Mouse (Mus musculus): ENCODE measurements around the gene Gm13889. TPM values are rescaled to one million over a fixed set of nuclear protein-coding genes. Genes with fewer than 3 reads are reported as not detected.

Gene Gm13889
- total RNA-seq, 2 experiments from 2014 or later = 8.4 to 9.7 TPM

DNA sequence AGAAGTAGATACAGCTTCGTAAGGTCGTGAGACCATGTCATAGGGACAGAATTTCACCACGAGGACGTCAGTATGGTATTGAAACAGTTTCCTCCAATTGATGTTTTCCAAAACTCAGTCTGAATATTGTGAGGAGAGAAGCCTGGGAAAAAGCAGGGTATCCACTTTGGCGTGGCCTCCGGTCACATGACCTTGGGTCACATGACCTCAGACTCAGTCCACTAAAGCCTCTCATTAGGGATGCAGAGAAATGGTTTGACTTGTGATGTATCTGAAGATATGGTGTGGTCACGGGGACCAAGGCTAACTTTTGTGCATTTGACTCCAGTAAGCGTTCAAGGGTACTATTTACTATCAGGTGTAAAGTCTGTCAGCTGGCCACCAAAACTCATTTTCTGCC is 2.3 kb upstream of the Gm13889 start:
- intact Hi-C loops (cut with DNase I) = loop anchor here (5.0 kb wide), 1 partner anchor 52 kb away; no protein-coding TSS in a partner anchor

DNA sequence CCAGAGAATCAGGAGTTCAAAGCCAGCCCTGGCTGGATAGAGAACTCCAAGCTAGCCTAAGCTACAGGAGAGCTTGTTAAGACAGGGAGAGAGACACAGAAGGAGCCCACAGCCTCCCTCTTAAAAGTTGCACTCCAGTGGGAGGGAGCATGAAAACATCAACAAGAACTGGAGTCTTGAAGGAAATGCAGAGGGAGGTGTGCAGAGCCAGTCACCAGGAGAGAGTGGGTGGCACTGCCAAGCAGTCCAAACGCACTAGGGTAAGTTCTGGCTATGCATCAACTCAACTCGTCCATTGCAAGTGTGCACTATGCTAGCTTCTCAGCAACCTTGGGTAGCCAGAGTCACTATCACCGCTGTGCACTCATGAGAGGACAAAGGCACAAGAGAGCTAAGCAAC is 1.2 kb upstream of the Gm13889 start:
- intact Hi-C loops (cut with DNase I) = loop anchor here (5.0 kb wide), 1 partner anchor 51 kb away; no protein-coding TSS in a partner anchor
- DNase-seq = no peak

More for the DNA sequence above, 2.3 kb upstream of the Gm13889 start:
- no peak for DNase-seq

DNA sequence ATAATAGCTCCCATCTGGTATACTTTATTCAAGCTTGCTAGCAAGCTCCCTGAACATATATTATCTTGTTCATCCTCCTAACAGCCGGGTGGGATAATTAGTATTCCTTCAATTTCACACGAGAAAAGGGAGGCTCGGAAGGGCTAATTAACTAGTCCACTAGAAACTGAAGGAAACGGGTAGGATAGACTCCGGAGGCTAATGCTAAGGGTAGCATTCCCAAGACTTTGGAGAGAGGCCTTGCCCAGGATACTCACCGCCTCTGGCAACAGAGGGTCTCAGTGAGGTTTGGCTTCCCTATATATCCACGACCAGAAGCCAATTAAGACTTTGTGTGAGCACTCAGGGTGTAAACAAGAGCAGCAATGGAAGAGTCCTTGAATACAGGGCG is 779 bp upstream of the Gm13889 start:
- intact Hi-C loops (cut with DNase I) = loop anchor here (2.0 to 5.0 kb wide), 3 partner anchors 43 to 83 kb away; no protein-coding TSS in a partner anchor
- no peak for DNase-seq

DNA sequence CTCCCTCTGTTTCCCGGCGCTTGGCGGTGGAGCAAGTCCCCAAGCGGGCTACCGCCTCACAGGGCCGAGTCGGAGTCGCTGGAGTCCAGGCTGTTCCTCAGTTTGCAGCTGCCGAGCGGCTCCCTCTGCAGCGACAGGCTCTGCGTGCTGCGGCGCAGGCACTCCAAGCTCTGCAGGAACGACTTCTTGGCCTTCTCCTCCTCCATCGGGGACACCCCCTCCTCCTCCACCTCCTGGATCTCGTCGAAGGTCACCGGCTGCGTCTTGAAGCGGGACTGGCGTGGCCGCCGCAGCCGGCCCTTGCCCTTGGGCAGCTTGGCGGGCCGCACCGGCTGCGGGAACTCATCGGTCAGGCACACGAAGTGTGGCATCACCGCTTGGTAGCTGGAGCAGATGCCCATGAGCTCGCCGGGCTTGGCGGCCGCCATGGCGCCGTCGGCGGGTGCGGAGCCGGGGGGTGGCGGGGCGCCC is 635 bp downstream of the Gm13889 start:
- intact Hi-C loops (cut with DNase I) = loop anchor here (2.0 to 5.0 kb wide), 3 partner anchors 44 to 82 kb away; no protein-coding TSS in a partner anchor
- peak; percentile 50 to 67 for DNase-seq

DNA sequence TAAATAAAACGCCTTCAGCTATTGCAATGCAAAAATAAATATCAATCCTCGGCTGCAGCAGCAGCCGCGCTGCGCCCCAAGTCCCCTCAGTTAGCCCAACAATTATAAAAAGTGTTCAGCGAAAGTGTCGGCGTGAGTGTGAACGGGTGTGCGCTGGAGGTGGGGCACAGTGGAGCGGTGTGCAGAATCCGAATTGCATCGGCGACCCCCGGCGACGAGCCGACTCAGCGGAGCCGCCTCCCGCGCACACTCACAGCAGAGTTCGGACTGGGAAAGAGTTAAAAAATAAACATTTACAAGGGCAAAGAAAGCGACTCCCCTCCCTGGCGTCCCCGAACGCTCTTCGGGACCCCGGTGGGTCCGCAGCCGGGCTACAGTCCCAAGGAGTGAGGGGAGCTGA is 1.1 kb downstream of the Gm13889 start:
- DNase-seq = no peak
- intact Hi-C loops (cut with DNase I) = loop anchor here (2.0 to 5.0 kb wide), 3 partner anchors 45 to 81 kb away; no protein-coding TSS in a partner anchor

DNA sequence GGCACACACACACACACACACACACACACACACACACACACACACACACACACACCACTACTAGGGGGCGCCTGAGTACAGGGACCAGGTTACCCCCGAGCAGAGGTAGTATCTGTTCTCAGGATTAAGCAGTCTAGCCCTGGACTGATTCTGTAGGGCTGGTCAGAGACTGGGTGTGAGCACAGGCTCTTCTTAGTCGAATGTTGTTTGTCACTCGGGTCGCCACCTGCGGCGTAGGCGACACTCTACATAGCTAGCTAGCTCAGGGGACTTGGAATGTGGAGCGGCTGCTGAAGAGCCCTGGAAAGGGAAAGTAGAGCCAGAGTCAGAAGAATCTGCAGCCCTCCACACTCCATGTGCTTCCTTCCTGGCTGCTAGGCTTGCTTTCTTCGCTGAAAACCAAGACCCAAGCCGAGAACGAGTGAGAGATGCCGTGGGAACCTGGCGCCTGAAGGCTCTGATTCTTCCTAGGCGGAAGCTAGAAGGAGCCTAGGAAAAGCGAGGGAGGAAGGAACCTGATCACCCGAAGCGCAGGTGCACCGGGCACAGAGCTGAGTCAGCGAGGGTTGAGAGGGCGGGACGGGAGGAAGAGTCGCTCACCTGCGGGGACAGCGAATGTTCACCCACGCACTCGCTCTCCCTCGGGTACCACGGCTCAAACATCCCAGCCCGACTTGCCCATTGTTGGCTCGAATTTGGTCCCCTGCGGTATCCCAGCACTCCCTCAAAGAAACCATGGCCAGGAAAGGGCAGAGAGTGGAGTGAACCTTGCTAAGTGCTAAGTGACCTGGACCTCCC is 2.0 kb downstream of the Gm13889 start:
- intact Hi-C loops (cut with DNase I) = loop anchor here (5.0 kb wide), 1 partner anchor 48 kb away; no protein-coding TSS in a partner anchor
- DNase-seq = no peak

DNA sequence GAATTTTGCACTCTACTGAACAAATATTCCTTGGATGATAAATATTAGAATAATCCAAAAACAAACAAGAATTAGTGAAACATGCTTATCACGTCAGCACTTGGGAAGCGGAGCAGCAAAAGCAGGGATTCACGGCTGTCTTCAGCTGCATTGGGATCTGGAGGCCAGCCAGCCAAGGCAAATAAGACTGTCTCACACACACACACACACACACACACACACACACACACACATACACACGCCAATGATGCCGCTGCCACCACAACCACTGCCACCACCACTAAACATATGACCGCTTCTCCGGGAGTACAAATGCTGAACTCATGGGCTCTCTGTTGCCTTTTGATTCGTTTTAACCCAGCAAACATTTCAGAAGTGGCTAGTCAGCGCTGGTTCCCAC is 3.3 kb downstream of the Gm13889 start:
- intact Hi-C loops (cut with DNase I) = no loop called here
- DNase-seq = no peak

DNA sequence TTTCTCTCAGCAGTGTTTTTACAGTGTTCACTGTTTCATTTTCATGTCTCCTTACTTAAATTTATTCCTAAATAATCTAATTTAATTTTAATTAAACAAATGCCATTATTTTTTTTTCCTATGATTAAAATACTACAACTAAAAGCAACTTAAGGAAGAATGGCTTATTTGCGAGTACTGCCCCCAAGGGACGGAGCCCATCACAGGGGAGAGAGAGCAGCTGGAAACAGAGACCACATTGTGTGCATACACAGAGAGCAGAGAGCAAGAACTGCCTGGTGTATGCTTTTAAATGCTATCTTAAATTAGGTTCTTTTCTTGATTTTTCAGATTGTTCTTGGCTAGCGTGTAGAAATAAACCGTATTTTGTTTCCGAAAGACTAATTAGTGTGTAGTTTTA is 10.0 kb downstream of the Gm13889 start:
- DNase-seq = no peak
- intact Hi-C loops (cut with DNase I) = no loop called here

DNA sequence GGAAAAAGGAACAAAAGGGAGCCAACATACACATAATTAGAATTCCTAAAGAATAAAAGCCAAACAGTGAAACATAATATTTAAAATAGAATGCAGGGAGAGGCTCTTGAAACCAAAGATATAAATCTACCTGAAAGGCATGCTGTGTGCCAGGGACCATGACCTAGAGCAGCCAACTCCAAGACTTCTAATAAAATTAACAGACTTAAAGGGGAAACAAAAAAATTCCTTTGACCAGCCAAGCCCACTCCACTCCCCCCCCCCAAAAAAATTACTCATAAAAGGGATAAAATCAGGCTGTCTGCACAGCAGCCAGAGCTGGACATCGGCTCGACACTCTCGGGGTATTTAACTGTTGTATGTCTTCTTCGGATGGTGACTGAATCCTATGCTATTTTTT is 12.1 kb downstream of the Gm13889 start:
- no peak for DNase-seq
- intact Hi-C loops (cut with DNase I) = no loop called here

DNA sequence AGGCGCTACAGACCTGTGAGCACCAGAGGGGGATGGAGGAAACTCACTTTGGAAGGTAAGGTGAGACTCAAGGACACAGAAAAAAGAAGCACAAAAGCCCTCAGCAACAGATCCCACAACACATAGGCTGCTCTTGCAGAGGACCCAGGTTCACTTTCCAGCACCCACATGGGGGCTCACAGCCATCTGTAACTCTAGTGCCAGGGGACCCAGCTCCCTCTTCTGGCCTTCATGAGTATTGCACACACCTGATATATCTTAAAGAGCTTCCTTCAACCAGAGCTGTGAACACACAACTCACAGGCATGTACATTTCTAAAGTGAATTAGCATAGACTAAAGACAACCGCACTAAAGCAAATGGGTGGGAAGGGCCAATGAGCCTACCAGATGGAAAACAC is 12.9 kb downstream of the Gm13889 start:
- intact Hi-C loops (cut with DNase I) = no loop called here
- no peak for DNase-seq

DNA sequence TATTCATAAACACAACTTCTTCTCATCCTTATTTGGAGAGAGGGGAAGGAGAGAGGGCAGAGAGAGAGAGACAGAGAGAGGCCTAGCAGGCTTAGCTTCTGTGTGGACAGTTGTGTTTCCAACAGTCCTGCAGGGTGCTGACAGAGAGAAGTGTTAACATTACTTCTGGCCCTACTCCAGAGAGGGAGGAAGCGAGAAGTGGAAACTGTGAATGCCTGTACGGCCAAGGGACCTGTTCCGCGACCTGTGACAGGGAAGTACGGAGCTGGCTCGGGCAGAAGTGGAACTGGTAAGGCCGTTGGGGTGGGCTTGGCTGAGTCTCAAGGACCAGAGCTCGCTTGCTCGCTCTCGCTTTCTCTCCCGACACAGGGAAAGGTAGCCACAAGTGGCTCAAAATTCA is 15.3 kb downstream of the Gm13889 start:
- intact Hi-C loops (cut with DNase I) = no loop called here
- no peak for DNase-seq

DNA sequence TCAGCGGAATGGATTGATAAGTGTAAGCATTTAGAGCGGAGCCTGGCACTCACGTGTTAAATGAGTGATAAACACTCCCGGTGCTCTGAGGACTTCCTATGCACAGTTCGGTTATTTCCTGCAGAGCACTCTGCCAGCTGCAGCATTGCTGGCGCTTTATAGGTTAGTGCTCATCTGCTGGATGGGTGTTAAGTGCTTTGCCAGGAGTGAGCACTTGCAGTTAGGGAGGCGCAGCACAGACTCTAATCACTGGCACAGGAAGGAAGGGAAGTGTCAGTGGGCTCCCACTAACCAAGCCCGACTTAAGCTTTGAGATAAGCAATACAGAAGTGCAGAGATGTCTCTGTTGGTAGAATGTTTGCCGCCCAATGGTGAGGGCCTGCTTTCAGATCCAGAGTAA is 18.5 kb downstream of the Gm13889 start:
- DNase-seq = no peak
- intact Hi-C loops (cut with DNase I) = no loop called here

DNA sequence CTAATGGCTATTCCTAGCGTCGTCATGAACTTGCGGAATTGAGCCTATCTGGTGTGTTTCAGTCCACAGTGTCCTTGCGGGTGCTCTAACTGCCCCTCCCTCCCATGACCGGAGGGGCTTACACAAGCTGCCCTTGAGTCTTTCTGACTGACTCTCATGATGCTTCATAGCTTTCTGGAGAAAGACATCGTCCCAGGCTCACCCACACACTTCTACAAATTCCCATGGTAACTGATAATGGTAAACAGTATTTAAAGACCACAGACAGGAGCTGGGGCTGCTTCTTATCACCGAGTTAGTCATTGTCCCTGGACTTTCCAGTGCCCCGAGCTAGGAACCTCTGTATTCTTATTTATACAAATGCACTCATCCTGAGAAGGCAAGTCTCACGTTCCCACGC is 28.1 kb downstream of the Gm13889 start:
- DNase-seq = no peak
- intact Hi-C loops (cut with DNase I) = no loop called here

DNA sequence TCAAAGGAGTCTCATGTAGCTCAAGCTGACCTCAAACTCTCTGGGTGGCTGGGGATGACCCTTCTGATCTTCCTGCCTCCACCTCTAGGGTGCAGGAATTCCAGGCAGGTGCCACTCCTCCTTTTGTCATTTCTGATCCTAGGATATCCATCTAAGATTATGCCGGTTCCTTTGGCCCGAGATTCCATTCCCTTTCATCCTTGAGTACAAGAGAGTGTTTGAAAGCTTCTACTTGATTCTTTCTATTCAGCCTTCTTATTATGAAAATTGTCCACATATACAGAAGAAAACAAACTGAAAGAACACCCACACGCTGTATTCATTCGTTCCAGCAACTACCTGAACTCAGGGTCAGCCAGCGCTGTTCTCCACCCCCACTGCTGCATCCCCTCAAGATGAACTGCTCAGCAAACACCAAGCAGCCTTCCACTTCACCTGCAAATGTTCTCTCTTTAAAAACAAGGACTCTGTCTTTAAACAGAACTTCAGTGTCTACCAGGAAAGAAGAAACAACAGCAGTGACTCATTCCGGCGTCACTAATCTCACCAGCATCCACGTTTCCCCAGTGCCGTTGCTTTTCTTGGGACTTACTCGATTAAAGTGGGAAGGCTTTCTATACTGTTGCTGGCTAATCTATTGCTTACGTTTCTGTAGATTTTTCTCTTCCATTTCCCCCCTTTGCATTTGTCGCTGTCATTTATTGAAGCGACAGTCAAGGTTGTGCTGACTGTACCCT is 29.1 kb downstream of the Gm13889 start:
- DNase-seq = no peak
- intact Hi-C loops (cut with DNase I) = no loop called here

DNA sequence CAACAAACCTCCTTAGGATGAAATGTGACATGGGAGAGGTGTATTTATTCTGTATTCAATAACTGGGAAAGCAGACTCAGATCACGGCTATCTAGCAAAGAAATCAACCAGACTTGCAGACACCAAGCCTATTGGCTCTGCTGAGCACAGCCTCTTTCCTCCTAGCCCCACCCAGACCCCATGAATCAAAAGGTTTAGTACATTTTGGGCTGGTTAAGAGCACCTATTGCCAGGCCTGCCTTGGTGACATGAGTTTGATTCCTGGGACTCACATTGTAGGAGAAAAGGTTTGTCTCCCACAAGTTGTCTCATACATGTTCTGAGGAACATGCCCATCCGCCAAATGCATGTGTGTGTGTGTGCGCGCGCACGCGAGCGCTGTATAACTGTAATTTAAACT is 30.9 kb downstream of the Gm13889 start:
- no peak for DNase-seq
- intact Hi-C loops (cut with DNase I) = no loop called here

DNA sequence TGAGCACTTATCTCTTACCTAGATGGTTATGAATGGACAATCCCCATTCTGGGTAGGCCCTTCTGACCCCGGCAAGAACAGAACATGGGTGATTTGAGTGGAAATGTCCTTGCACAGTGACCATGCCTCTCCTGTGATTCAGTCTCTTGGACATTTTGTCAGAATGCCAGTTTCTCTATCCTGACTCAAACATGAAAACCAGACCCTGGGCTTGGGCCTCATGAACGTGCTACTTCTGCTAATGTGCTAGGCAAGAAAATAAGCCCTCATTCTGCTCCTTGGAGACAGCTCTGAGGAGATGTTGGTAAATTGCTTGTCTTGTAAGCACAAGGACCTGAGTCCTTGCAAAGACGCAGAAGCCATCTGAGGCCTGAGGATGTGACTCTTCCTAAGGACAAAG is 37.9 kb downstream of the Gm13889 start:
- intact Hi-C loops (cut with DNase I) = no loop called here
- no peak for DNase-seq

DNA sequence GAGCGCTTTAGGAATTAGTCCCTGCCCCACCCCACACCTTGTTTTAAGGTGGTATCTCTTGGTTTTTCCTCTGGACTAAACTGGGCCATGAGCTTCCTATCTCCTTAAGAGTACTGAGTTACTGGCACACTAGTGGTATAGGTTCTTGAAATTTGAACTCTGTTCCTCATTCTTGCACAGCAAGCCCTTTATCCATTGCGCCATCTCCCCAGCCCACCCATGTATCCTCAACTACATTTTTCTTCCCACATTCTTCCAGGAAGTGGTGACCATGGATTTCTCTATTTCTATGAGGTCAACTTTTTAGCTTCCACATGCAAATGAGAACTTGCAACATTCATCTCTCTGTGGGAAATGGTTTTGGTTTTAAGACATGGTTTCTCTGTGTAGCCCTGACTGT is 43.4 kb downstream of the Gm13889 start:
- no peak for DNase-seq
- intact Hi-C loops (cut with DNase I) = no loop called here

DNA sequence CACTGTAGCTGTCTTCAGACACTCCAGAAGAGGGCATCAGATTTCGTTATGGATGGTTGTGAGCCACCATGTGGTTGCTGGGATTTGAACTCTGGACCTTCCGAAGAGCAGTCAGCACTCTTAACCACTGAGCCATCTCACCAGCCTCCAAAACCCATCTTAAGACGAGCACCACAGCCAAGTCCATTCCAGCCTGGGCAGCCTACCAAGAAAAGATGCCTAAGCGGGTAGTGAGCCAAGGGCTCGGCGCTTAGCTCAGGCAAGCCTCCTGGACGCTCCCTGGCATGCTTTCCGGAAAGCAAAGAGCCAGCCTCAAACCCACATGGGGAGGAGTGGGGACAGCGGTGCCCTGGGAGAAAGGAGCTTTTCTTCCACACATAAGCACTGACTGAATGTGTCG is 45.1 kb downstream of the Gm13889 start:
- intact Hi-C loops (cut with DNase I) = no loop called here
- DNase-seq = peak; percentile 36 to 39

DNA sequence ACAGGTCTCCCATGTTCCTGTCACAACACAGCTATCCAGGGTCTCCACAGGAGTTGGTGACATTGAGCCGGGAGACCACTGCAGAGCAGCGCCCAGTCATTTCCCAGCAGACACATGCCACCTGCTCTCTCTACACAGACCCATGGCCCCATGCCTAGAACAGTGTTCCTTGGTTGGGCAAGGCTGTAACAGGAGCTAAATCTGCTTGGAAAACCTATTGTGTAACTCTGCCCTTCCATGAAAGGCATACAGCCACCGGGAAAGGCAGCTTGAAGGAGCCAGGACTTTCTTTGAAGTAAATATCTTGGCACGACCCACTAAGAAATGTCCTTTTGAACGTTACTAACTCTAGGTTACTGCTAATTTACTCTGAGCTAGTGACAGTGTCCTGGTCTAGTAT is 47.3 kb downstream of the Gm13889 start:
- intact Hi-C loops (cut with DNase I) = loop anchor here (5.0 kb wide), 1 partner anchor 48 kb away; the partner anchor contains the start of gene Gm13889
- peak in 1 of 2 experiments; percentile 19 for DNase-seq

DNA sequence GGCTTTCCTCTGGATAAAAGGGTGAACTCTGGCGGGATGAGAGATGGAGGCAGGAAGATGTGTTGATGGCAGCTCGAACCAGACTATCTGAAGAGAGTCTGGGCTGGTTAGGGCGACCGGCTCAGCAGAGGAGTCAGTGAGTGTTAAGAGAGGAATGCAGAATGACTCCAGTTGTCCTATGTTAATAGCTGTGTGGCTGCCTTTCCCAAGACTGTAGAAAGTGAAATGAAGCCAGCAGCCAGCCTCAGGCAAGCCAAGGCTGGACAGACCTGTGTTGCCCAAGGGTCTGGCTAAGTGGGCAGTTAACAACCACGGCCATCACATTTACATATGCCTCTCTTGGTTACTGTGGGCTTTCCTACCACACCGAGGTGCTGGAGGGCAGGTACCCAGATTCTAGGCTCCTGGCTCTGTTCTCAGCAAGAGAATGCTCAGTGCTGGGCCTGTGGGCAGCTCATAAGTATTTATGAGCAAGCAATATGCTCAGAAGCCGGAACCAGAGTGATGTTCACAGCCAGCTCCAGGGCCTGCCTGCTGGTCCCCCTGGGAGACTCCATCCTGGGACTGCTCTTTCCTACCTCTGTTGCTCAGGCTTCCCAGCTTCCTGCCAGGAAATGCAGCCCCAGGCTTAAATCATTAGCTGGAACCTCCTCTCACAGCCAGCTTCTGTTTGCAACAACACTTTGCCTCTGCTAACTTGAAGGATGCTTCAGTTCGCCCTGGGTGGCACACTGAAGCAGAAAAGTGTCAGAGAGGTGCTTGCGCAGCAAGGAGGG is 49.3 kb downstream of the Gm13889 start:
- DNase-seq = no peak
- intact Hi-C loops (cut with DNase I) = loop anchor here (5.0 kb wide), 1 partner anchor 50 kb away; the partner anchor contains the start of gene Gm13889

DNA sequence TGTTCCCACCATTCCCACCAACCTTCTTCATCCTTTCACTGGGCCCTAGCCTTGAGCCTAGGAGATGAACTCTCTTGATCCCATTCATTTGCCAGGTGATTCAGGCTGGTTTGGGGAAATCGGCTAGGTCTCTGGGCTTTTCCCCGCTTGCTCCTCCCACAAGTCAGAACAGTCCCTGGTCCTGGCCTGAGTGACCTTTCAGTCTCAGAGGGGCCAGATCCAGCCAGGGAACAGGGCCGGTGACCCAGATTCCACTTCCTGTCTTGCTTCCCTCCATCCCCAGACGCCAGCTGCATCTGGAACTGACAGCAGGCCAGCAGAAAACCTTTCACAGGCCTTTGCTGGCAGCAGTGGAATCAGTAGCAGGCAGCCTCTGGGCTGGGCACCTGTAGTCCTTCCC is 50.7 kb downstream of the Gm13889 start:
- intact Hi-C loops (cut with DNase I) = loop anchor here (5.0 kb wide), 1 partner anchor 51 kb away; the partner anchor contains the start of gene Gm13889
- peak; percentile 45 to 46 for DNase-seq
